Mouse (Mus musculus) kidney, postnatal 0 days (tissue): ENCODE measurements around the gene Usp18. TPM values are rescaled to one million over a fixed set of nuclear protein-coding genes. Genes with fewer than 3 reads are reported as not detected.

Experiments
- ATAC-seq: fragments of 200-750 bp; cut with Nextera tagmentation; replicated peaks from 2 replicates; pipeline ENCODE4 v1.8.0; 2017; ENCODE audit warnings: low read depth, moderate number of reproducible peaks, moderate TSS enrichment, moderate library complexity; ENCODE audit not compliant: low FRiP score
- DNase-seq: peaks from one replicate; pipeline ENCODE4 v3.0.0-alpha.2; 2016; ENCODE audit warnings: low spot score
- H3K27ac ChIP-seq: fragments of 300-500 bp; sonication (generic); 2 replicates; pipeline ENCODE4 v1.5.1; 2014; ENCODE audit warnings: mild to moderate bottlenecking
- H3K27me3 ChIP-seq: fragments of 300-500 bp; sonication (generic); 2 replicates; pipeline ENCODE4 v1.6.1; 2014; ENCODE audit warnings: low read length, mixed read lengths; ENCODE audit not compliant: insufficient read depth
- H3K36me3 ChIP-seq: fragments of 300-500 bp; sonication (generic); 2 replicates; pipeline ENCODE4 v1.6.1; 2014; ENCODE audit warnings: low read length, mixed read lengths; ENCODE audit not compliant: insufficient read depth
- H3K4me1 ChIP-seq: fragments of 300-500 bp; sonication (generic); replicated peaks from 2 replicates; pipeline ENCODE4 v1.6.1; 2014; ENCODE audit warnings: antibody characterized with exemption, low read length, mixed read lengths; ENCODE audit not compliant: insufficient read depth
- H3K4me2 ChIP-seq: fragments of 300-500 bp; sonication (generic); 2 replicates; pipeline ENCODE4 v1.6.1; 2014; ENCODE audit warnings: mild to moderate bottlenecking, low read length, moderate library complexity, mixed read lengths
- H3K4me3 ChIP-seq: fragments of 300-500 bp; sonication (generic); replicated peaks from 2 replicates; pipeline ENCODE4 v1.5.1; 2014; ENCODE audit warnings: low read depth, low read length
- H3K9ac ChIP-seq: fragments of 300-500 bp; sonication (generic); 2 replicates; pipeline ENCODE4 v1.6.1; 2014; ENCODE audit warnings: low read depth, low read length
- H3K9me3 ChIP-seq: fragments of 300-500 bp; sonication (generic); replicated peaks from 2 replicates; pipeline ENCODE4 v1.6.1; 2016; ENCODE audit warnings: low read length, inconsistent platforms, mixed read lengths
- CTCF ChIP-seq: IDR thresholded peaks from 2 replicates; pipeline ENCODE4 v1.5.1; 2016; ENCODE audit warnings: antibody characterized with exemption, low read depth, mild to moderate bottlenecking, moderate library complexity
- WGBS: fragments of 180-500 bp; shearing (Covaris S2); extraction: QIAGEN DNeasy Blood & Tissue Kit; methylation state at CpG from one replicate; pipeline ENCODE4 v1.1.7; 2014; 5-methylcytosine and 5-hydroxymethylcytosine counted together
- polyA plus RNA-seq: library from polyadenylated mRNA; unstranded; fragments of >200 nt; fragmentation: Nextera tagmentation; extraction: Ambion mirVana; gene quantifications from 2 replicates; pipeline ENCODE4 v1.2.1, GENCODE M21; 2015

Usp18 gene
- polyA plus RNA-seq, 1 experiment from 2014 or later = 12.0 TPM

DNA sequence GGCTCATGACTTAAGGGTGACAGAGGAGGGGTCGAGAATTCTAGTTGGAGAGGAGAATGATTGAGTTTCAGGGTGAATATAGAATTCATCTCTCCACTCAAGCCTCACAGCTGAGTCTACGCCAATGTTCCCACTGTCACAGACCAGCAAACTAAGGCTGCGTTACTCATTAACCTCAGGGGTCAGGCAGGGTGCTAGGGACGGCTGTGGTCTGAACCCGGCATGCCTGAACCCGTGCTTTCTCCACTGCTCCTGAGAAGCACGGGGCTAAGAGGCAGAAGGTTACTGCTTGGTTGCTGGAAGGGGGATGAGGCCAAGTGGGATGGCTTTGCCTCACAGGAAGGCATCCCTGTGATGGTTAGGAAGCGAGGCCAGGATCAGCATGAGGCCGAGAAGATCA, 54.8 kb downstream of the Usp18 start:
- Histone ChIP-seq H3K4me3 (0 out of 2 replicates have a peak overlapping the region, but pooled peaks have one; percentile 9), H3K4me2 (peak overlapping the region; percentile 42), H3K4me1 (peaks cover 7% of the 10 kb centered on the region; the same call in 1 of the 2 replicates), H3K27me3 (no peaks in the 10 kb centered on the region), H3K27ac (peak overlapping the region; percentile 75), H3K9me3 (no peaks in the 10 kb centered on the region), H3K9ac (0 out of 2 replicates have a peak overlapping the region, but pooled peaks have one; percentile 23), H3K36me3 (no peaks in the 10 kb centered on the region)
- WGBS = 30% methylated on average over 9 of the region's 9 CpGs
- ATAC-seq (peak; percentile 80), DNase-seq (peak; percentile 17)
- TF ChIP-seq CTCF = no peak

DNA sequence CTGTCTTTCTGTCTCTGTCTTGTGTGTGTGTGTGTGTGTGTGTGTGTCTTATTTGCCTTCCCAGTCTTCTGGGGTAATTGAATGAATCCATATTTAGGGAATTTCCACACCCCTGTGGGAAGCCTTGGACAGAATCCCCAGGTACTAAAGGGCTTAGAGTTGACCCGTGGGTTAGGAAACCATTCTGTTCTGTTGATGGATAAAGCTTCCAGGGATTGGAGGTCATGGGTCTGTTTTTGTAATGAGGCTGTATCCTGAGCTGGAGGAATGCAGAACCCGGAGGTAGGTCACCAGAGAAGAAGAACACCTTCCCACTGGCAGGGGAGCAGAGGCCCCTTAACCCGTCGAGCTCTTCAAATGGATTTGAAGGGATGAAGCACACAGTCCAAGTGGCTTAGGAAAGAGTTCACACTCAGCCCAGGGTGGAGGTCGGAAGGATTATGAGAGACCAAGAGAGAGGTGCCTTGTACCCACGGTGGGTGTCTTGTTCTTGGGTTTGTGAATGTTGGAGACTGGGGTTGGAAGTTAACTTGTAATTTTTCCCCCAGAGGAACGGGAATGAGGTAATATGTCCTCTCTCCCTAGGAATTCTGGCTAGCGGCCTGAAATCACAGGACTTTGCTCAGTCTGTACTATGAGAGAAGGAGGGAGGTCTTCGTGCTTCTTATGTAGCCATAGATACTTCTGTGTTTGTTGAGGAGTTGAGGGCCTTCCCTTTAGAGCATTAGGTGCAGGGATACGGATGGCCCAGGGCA, 57.9 kb downstream of the Usp18 start:
- Histone ChIP-seq H3K27me3 (no peaks in the 10 kb centered on the region), H3K9ac (no peak overlapping the region), H3K4me2 (no peak overlapping the region), H3K4me1 (peaks cover 7% of the 10 kb centered on the region; the same call in 1 of the 2 replicates), H3K27ac (peak overlapping the region; percentile 56), H3K36me3 (no peaks in the 10 kb centered on the region), H3K9me3 (no peaks in the 10 kb centered on the region), H3K4me3 (no peak overlapping the region)
- no peak for TF ChIP-seq CTCF
- no peak; the same call in 1 of the 2 replicates for ATAC-seq
- 59% methylated on average over 10 of the region's 10 CpGs for WGBS
- peak; percentile 50 for DNase-seq

DNA sequence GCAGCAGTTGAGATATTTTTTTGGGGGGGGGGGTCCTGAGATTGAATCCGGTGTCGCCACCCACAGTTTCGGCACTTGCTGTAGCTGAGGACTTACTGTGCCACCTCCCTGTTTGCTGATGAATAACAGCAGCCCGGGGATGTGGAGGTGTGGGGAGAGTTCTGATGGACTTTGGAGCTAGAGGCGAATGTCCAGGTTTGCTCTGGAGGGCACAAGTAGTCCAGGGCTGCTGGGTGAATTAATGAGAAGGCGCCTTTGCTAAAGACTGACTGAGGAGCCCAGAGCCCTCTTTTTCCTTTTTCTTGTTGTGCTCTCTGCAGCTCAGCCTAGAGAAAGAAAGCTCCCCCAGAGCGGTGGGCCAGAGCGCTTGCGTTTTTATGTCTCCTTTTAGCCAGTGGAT, 58.9 kb downstream of the Usp18 start:
- Histone ChIP-seq H3K9ac (no peak overlapping the region), H3K9me3 (no peaks in the 10 kb centered on the region), H3K4me2 (no peak overlapping the region), H3K4me3 (no peak overlapping the region), H3K27me3 (no peaks in the 10 kb centered on the region), H3K36me3 (no peaks in the 10 kb centered on the region), H3K4me1 (peaks cover 7% of the 10 kb centered on the region; the same call in 1 of the 2 replicates), H3K27ac (peak overlapping the region; percentile 33)
- ATAC-seq (peak; percentile 75), DNase-seq (no peak)
- TF ChIP-seq CTCF = no peak
- WGBS = 73% methylated on average over 9 of the region's 9 CpGs

DNA sequence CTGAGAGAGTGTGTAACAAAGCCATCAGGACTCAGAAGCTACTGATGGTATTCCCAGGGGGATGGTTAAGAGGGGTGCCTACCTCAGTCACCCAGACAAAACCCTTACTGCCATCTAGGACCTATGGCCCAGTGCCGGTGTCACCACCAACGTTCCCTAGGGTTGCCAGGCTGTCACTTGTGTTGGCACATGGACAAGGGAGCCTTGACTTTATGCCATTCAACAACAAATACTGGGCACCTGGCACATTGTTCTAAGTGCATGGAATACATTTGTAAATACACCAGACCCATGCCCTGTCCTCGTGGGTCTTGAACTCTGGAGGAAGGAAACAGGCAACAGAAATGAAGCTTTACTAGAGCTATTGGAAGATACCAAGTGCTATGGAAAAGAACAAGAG, 59.9 kb downstream of the Usp18 start:
- Histone ChIP-seq H3K36me3 (no peaks in the 10 kb centered on the region), H3K4me2 (no peak overlapping the region), H3K27me3 (no peaks in the 10 kb centered on the region), H3K27ac (no peak overlapping the region), H3K4me1 (peaks cover 4% of the 10 kb centered on the region; the same call in 1 of the 2 replicates), H3K9me3 (no peaks in the 10 kb centered on the region), H3K9ac (no peak overlapping the region), H3K4me3 (no peak overlapping the region)
- DNase-seq = no peak
- no peak for TF ChIP-seq CTCF
- WGBS = 83% methylated on average over 3 of the region's 3 CpGs
- no peak for ATAC-seq

DNA sequence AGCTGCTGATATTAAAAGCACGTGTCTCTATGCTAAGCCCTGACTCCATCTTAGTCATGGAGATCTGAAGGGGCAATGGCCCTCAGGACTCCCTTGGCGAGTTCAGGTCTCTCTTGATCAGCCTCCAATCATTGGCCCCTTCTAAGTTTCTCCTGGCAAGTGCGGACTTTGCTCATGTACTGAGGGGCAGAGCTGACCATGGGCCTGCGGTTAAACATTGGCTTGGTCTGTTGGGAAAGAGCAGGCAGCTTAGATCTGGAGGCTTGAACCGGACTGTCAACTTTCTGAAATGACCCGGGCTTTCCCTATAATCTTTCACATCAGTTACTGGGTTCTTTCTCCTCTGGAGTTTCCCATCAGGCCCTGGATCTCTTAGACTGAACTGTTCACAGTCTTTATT, 65.3 kb downstream of the Usp18 start:
- TF ChIP-seq CTCF = no peak
- ATAC-seq (peak; percentile 91), DNase-seq (peak; percentile 40)
- Histone ChIP-seq H3K4me2 (no peak overlapping the region), H3K9me3 (no peaks in the 10 kb centered on the region), H3K4me3 (no peak overlapping the region), H3K27me3 (no peaks in the 10 kb centered on the region), H3K27ac (no peak overlapping the region), H3K36me3 (no peaks in the 10 kb centered on the region), H3K4me1 (no peaks in the 10 kb centered on the region), H3K9ac (no peak overlapping the region)
- WGBS = 56% methylated on average over 6 of the region's 6 CpGs

DNA sequence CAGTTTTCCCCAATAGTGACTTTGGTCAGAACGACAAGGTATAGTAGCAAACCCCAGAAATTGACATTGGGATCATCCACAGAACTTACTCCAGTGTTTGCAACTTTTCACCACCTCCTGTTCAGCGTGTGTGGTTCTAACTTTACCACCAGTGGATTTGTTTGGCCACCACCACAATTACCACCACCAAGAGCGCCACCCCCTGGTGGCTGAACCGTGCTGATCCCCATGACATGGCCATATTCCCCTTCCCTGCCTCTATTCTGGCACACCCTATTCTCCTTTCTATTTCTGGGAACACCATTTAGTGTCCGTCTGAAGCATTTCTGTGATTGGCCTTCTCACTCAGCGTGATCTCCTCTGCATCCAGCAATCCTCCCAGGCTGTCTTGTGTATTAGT, 73.4 kb downstream of the Usp18 start:
- TF ChIP-seq CTCF = peak; percentile 46
- ATAC-seq (no peak), DNase-seq (no peak)
- Histone ChIP-seq H3K4me1 (0 out of 2 replicates have a peak, but pooled peaks cover 7% of the 10 kb centered on the region), H3K4me3 (no peak overlapping the region), H3K9me3 (no peaks in the 10 kb centered on the region), H3K36me3 (no peaks in the 10 kb centered on the region), H3K9ac (no peak overlapping the region), H3K27me3 (no peaks in the 10 kb centered on the region), H3K4me2 (no peak overlapping the region), H3K27ac (no peak overlapping the region)
- WGBS = 59% methylated on average over 6 of the region's 6 CpGs

Other genes starting within 250 kb of the Usp18 start
- 6.0 and 6.8 TPM in 2 replicates for gene Mical3, start 114.9 kb upstream of the Usp18 start, polyA plus RNA-seq
- gene Pex26, start 62.2 kb upstream of the Usp18 start, polyA plus RNA-seq = 9.8 and 10.1 TPM in 2 replicates
- gene Tuba8, start 35.2 kb upstream of the Usp18 start, polyA plus RNA-seq = 0.19 and 0.32 TPM in 2 replicates
- 43.8 and 47.6 TPM in 2 replicates for gene Slc6a13, start 54.3 kb downstream of the Usp18 start, polyA plus RNA-seq
- 4.1 and 5.5 TPM in 2 replicates for gene Slc6a12, start 97.2 kb downstream of the Usp18 start, polyA plus RNA-seq
- gene Iqsec3, start 227.8 kb downstream of the Usp18 start, polyA plus RNA-seq = 0.04 and 0.07 TPM in 2 replicates